Mouse (Mus musculus): ENCODE measurements at regions not wholly inside any gene's neighbourhood (a gene's known extent, or its start where the extent isn't known, plus 50 kb on each side); places are given as distances from the start of the nearest gene placed in this dataset.

DNA sequence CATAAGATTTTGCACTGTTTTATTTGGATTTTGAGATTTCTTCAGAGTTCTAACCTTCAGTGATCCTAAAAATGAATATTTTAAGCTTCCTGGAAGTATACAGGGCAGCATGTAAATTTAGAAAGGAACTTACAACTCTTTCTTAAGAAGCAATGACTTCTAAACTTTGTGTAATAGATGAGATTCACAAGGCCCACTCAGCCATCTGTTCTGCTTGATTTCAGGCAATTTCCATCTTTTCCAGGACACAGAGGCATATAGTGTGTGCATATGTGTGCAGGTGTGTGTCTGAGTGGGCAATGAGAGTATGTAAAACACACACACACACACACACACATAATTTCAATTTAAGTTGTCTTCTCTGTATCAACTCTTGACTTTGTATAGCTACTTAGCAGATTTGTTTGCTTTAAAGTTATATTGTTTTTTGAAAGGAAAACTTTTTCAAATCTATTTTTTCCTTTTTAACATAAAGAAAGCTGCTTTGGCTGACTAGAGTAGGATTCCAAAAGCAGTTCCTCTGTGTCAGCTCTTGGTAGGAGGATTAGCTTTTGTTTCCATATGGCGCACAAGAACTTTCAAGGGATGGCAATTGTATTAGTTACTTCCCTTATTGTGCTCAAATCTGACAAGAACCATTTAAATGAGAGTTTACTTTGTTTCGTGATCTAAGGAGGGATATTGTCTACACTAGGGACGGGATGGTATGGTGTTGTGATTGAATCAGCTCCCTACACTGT, 387.6 kb downstream of the D3Ertd751e start:
- DNase-seq, result no peak

DNA sequence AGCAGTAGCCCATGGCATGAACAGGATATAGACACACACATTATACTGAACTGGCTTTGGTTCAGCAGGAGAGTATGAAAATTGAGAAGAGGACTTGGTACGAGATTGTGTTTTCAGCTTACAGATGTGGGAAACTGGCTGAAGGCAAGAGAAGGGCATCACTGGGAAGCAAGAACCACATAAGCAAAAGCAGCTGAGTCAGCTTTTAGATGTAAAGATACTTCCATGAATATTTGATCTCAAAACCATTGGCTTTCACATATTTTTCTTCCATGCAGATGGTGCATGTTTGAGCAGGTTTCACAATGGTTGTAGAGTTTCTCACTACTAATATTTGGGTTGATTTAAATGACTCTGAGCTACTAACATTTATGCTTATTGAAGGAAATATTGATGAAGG, 389.9 kb downstream of the D3Ertd751e start:
- no peak for DNase-seq

DNA sequence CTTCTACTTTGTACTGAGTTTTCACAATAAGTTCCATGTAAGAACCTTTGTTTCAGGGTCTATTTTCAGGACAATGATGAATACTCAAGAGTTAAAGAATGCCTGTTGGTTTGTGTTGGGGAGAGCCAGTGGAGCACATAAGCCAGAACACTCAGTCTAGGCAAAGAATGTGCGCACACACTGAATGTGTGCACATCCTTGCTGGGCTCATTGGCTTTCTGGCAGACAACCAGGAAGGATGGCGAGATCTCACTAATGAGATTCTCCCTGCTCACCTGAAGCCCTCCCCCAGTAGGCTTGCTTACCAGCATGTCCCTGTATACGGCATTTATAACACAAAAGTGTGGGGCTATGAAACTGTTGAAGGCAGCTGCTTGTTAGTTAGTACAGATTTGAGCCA, 411.0 kb downstream of the D3Ertd751e start:
- DNase-seq, result no peak

DNA sequence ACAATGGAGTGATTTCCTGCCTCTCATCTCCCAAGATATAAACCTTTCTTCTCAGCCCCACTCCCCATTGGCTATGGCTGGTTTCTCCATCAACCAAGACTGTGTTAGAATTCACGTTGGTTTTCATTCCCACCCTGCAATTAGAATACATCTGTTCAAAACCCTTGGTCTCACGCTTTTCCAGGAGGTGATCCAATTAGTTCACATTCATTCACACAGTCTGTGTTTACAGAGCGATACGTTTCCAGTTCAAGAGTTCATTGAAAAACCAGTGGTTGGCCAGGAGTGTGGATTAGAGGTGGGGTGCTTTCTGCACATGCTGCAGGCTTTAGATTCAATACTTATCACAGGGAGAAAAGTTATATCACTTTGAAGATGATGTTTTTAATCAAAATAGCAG, 412.5 kb downstream of the D3Ertd751e start:
- no peak for DNase-seq

DNA sequence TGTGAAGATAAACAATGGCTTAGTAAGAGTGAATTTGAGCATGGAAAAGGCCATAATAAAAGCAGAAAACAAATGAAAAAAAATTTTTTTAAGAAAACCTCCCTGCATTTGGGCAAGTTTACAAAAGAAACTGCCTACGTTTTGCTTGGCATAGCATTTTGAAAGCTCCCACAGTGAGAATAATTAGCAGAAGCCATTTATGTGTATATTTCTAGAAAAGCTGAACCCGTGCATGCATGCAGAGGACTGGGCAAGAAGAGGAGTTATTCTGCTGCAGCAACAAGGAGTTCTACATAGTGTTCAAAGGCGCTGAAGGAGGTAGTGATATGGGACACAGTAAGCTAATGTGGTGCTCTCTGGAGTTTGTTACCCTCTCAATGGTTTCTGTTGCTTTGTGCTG, 421.3 kb downstream of the D3Ertd751e start:
- DNase-seq, result no peak

DNA sequence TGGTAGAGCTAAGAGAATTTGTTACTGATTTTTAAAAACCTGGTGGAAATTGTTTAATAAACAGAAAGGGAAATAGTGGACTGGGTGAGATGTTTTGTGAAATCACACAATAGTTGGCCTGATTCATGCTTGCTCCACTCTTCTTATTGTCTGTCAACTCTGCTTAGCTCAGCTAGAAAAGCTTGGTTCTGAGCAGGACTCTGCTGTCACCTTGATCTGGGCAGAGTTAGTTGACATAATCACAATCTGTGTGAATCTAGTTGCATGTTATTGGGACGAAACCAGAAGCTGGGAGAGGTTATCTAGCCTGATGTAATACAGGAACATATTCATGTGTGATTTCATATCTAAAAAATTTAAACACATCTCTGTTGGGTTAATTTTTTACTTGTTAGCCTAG, 456.8 kb downstream of the D3Ertd751e start:
- no peak for DNase-seq

GRCm38 (mm10) chr3:42201373-42201772, 459.0 kb downstream of the D3Ertd751e start:
- DNase-seq, result no peak

- DNase-seq, result no peak
These were observed 463.2 kb downstream of the D3Ertd751e start for GRCm38 (mm10) chr3:42205640-42206039.

DNA sequence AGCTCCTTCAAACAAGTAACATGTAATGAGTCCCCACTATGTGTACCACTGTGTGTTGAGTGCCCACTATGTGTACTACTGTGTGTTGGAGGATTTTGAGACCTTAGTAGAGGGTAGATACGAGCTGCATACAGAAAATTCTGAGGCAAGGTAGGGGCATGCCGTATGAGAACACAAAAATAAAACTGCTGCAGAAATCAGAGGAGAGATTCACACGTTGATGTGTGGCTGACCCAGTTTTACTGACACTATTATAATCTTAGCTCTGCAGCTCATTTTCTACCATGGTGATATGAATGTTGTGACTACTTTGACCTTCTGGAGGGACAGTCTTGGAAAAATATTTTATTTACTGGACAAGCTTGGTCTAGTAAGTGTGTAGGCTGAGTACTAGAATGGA, 469.0 kb downstream of the D3Ertd751e start:
- no peak for DNase-seq

DNA sequence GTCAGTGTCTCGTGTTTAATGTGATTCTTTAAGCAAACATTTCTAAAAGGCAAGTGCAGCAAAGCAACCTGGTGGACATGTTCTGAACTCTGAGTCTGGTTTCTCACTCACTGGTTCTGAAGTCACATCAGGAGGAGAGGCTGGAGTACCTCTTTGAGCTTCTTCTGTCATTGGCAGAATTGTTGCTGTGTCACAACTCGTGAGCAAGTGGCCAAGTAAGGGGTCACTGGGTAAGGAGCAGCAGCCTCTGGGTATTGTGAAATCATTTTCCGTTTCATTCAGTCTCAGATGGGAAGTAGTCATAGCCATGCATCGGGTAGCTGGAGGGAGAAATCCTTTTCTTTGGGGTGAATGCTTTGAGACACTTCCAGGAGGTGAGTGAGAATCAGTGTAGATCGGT, 470.0 kb downstream of the D3Ertd751e start:
- no peak for DNase-seq

DNA sequence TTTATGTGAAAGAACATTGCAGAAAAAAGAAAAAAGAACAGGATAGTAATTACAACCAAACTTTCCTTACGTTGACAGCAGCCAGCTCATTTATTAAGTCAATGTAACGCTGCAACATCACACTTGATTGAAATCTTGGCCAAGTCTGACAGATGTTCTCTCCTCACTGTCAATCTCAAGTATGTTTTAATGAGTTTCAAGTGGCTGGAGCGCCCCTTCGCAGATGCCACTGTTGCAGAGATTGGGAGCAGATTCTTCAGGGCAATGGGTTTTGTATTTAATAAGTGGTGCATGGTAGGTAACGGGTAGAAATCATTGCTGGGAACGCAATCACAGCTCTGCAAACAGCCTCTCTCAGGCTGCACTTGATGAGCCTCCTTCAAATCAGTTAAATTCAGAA, 470.8 kb downstream of the D3Ertd751e start:
- no peak for DNase-seq

GRCm38 (mm10) chr3:42214624-42215276, 472.3 kb downstream of the D3Ertd751e start:
- DNase-seq, result no peak

DNA sequence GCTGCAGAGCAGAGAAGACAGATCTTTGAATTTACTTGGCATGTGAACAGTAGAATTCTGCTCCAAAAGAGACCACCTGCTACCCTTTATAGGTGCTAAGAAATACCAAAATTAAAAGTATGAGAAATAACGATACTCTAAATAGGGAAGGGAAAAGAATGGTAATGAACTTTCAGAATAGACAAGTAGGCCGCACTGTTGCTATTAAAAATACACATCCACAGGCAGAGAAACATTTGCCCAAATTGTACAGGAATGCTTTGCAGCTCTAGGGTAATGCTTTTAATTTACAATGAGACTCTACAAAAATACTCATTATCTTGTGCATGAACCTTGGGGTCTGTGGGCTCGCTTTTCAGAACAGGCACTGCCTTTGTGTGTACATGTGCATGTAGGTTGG, 476.3 kb downstream of the D3Ertd751e start:
- no peak for DNase-seq

- DNase-seq, result peak; percentile 65
These were observed 485.4 kb downstream of the D3Ertd751e start for GRCm38 (mm10) chr3:42227679-42228398.

DNA sequence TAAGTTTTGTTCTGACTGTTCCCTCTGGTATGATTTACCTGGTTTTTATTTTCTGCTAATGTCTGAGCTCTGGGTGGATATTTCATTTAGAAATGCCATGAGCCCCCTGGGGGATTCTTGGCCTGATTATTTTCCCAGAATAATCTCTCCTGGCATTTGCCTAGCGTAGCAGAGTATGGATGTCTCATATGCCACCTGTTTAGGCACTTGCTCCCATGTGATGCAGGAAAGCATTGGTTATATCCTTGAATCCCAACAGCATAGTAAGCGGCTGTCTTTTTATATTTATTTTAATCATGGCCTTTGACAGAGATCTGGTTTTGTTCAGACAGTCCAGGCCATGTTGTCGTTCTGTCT, 486.0 kb downstream of the D3Ertd751e start:
- peak; percentile 6 for DNase-seq

DNA sequence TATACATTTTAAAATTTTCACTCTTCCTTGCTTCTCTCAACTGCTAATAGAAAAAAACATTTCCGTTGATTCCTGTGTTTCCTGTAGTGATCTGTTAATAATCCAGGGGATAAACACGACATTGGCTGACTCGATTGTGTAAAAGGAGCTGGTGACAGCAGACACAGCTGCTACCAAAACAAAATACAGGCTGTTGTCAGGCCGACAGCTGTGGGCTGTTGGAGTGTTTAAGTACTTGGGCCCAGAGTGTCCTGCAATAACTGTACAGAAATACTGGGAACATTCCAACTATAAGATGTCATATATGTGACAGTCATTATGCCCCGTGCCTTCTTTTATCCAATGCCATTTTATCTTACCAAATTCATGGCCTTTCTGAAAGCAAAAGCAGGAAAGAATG, 489.9 kb downstream of the D3Ertd751e start:
- DNase-seq, result no peak

- no peak for DNase-seq
These were observed 491.3 kb downstream of the D3Ertd751e start for GRCm38 (mm10) chr3:42233756-42234155.

DNA sequence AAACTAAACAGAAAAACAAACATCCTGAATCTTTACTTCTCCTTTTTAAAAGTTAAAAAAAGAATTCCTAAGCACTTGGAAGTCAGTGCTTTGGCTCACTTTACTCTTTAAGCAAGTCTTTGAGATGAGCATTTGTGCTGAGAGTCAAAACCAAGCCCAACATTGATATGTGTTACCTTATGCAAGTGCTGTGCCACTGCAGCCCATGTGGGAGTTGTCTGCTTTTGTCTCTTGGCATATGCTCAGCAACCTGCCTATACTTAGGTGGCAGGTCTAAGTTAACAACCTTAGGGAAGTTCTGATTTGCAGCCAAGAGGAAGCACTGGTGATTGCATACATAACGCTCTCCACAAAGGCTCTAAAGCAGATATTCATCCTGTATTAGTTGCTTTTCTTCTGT, 493.1 kb downstream of the D3Ertd751e start:
- DNase-seq, result no peak

All from cerebellum, adult 9-10 months (tissue).